Mouse (Mus musculus) liver, adult 2 months (tissue): ENCODE measurements around the gene Soga1.

ENCODE experiments used
- CTCF ChIP-seq: fragments of 200-500 bp; IDR thresholded peaks from 2 replicates; pipeline ENCODE4 v1.5.1; 2011; ENCODE audit warnings: low read depth, low read length, control low read depth
- POLR2A ChIP-seq: fragments of 200-500 bp; IDR thresholded peaks from 2 replicates; pipeline ENCODE4 v1.6.1; 2011; ENCODE audit warnings: low read length, control low read depth; ENCODE audit not compliant: insufficient read depth; ENCODE audit errors: extremely low read depth

DNA sequence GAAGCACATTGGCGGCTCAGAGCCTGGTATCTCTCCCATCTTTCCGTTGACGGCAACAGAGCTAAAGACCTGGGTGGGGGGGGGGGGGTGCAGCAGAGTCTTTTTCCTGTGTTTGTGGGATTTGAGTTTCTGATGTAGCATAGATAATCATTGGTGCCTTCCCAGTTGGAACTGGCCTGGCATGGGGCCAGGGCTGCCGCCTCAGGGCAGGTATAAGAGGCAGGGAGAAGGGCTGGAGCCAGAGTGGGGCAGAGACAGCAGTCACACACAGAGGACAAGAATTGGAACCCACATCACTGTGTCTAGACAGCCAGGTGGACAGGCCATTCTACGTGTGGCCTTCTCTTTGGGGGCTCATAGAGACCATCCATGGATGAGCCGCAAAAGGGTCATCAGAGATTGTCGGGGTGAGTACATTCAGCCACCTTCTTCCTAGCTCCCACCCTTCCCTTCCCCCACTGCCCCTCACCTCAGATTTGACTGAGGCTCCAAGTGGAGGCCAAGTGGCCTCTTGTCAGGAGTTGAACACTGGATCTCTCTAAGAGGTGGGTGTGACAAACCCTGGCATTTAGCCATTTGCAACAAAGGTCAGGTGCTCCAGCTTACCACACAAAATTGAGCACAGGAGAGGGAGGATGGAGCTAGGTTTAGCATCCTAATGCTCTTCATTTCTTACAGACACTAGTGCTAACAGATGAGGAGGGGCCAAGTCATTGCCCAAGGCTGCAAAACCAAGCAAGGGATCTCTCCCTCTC is 6.0 kb upstream of the Soga1 start:
- TF ChIP-seq POLR2A (no peak), CTCF (no peak)
